Mouse (Mus musculus): ENCODE data around the gene 5830473C10Rik. TPM values are rescaled to one million over a fixed set of nuclear protein-coding genes. Genes with fewer than 3 reads are reported as not detected.

Gene 5830473C10Rik
- polyA plus RNA-seq, 1 experiment from 2014 or later = not detected

Other genes with a start within 250 kb of the 5830473C10Rik start
- gene Ankrd17, start 194.5 kb upstream of the 5830473C10Rik start, polyA plus RNA-seq (2014; fragmentation: Nextera tagmentation; extraction: Ambion mirVana) = 30.1 and 39.8 TPM in 2 replicates
- gene Gm9958, start 193.9 kb upstream of the 5830473C10Rik start, polyA plus RNA-seq (2014; fragmentation: Nextera tagmentation; extraction: Ambion mirVana) = 6.5 and 8.3 TPM in 2 replicates
- gene Alb, start 100.2 kb upstream of the 5830473C10Rik start, polyA plus RNA-seq (2014; fragmentation: Nextera tagmentation; extraction: Ambion mirVana) = 0.53 TPM in 1 of 2 replicates, not detected in the other
- gene Afp, start 70.4 kb upstream of the 5830473C10Rik start, polyA plus RNA-seq (2014; fragmentation: Nextera tagmentation; extraction: Ambion mirVana) = 2.8 TPM in 1 of 2 replicates, not detected in the other
- gene Afm, start 42.2 kb upstream of the 5830473C10Rik start, polyA plus RNA-seq (2014; fragmentation: Nextera tagmentation; extraction: Ambion mirVana) = not detected in 2 replicates
- 0.29 and 1.2 TPM in 2 replicates for gene Rassf6, start 79.5 kb downstream of the 5830473C10Rik start, polyA plus RNA-seq (2014; fragmentation: Nextera tagmentation; extraction: Ambion mirVana)
- gene Cxcl5, start 198.3 kb downstream of the 5830473C10Rik start, polyA plus RNA-seq (2014; fragmentation: Nextera tagmentation; extraction: Ambion mirVana) = 0.13 and 0.17 TPM in 2 replicates
- 20.7 and 21.4 TPM in 2 replicates for gene Ppbp, start 207.4 kb downstream of the 5830473C10Rik start, polyA plus RNA-seq (2014; fragmentation: Nextera tagmentation; extraction: Ambion mirVana)
- gene Pf4, start 211.3 kb downstream of the 5830473C10Rik start, polyA plus RNA-seq (2014; fragmentation: Nextera tagmentation; extraction: Ambion mirVana) = 85.5 and 91.8 TPM in 2 replicates
- gene Cxcl3, start 225.0 kb downstream of the 5830473C10Rik start, polyA plus RNA-seq (2014; fragmentation: Nextera tagmentation; extraction: Ambion mirVana) = 0.17 and 0.45 TPM in 2 replicates
- gene Cxcl15, start 233.4 kb downstream of the 5830473C10Rik start, polyA plus RNA-seq (2014; fragmentation: Nextera tagmentation; extraction: Ambion mirVana) = 0.07 and 0.11 TPM in 2 replicates